Mouse (Mus musculus) heart, embryonic 16.5 days (tissue): ENCODE results near the gene Prickle1. TPM values are rescaled to one million over a fixed set of nuclear protein-coding genes. Genes with fewer than 3 reads are reported as not detected.

Experiments used
- ATAC-seq: fragments of 200-750 bp; cut with Nextera tagmentation; replicated peaks from 2 replicates; pipeline ENCODE4 v1.8.0; 2017; ENCODE audit warnings: moderate number of reproducible peaks; ENCODE audit not compliant: insufficient read depth, low FRiP score; ENCODE audit errors: extremely low read depth
- H3K27ac ChIP-seq: fragments of 300-500 bp; sonication (generic); 2 replicates; pipeline ENCODE4 v1.5.1; 2014; ENCODE audit warnings: mild to moderate bottlenecking, low read length, control low read depth, moderate library complexity
- H3K27me3 ChIP-seq: fragments of 300-500 bp; sonication (generic); 2 replicates; pipeline ENCODE4 v1.6.1; 2014; ENCODE audit warnings: low read length, mixed read lengths; ENCODE audit not compliant: control insufficient read depth, insufficient read depth
- H3K36me3 ChIP-seq: fragments of 300-500 bp; sonication (generic); 2 replicates; pipeline ENCODE4 v1.6.1; 2014; ENCODE audit not compliant: control insufficient read depth, insufficient read depth
- H3K4me1 ChIP-seq: fragments of 300-500 bp; sonication (generic); 2 replicates; pipeline ENCODE4 v1.6.1; 2014; ENCODE audit warnings: low read length, mixed read lengths; ENCODE audit not compliant: control insufficient read depth, insufficient read depth
- H3K4me2 ChIP-seq: fragments of 300-500 bp; sonication (generic); 2 replicates; pipeline ENCODE4 v1.6.1; 2014; ENCODE audit warnings: low read depth, mild to moderate bottlenecking, control low read depth, low read length
- H3K4me3 ChIP-seq: fragments of 300-500 bp; sonication (generic); 2 replicates; pipeline ENCODE4 v1.5.1; 2014; ENCODE audit warnings: mild to moderate bottlenecking, control low read depth, low read length
- H3K9ac ChIP-seq: fragments of 300-500 bp; sonication (generic); 2 replicates; pipeline ENCODE4 v1.6.1; 2014; ENCODE audit warnings: low read length, control low read depth
- H3K9me3 ChIP-seq: fragments of 300-500 bp; sonication (generic); replicated peaks from 2 replicates; pipeline ENCODE4 v1.6.1; 2016; ENCODE audit warnings: low read length; ENCODE audit not compliant: control insufficient read depth
- WGBS: fragments of 180-500 bp; shearing (Covaris S2); extraction: QIAGEN DNeasy Blood & Tissue Kit; methylation state at CpG from one replicate; pipeline ENCODE4 v1.1.7; 2014; 5-methylcytosine and 5-hydroxymethylcytosine counted together
- polyA plus RNA-seq: library from polyadenylated mRNA; unstranded; fragments of >200 nt; fragmentation: Nextera tagmentation; extraction: Ambion mirVana; gene quantifications from 2 replicates; pipeline ENCODE4 v1.2.1, GENCODE M21; 2015

Prickle1 gene
- polyA plus RNA-seq, 1 experiment from 2014 or later = 31.0 TPM

- H3K27me3 ChIP-seq = no peaks in the 10 kb centered on the region
- no peak overlapping the region for H3K4me2 ChIP-seq
- no peak for ATAC-seq
- WGBS = 61% methylated on average over 9 of the region's 9 CpGs
- H3K4me1 ChIP-seq = peaks cover 54% of the 10 kb centered on the region
- H3K27ac ChIP-seq = no peak overlapping the region; the same call in 1 of the 2 replicates
- H3K9ac ChIP-seq = no peak overlapping the region
- no peak overlapping the region for H3K4me3 ChIP-seq
- H3K36me3 ChIP-seq = peaks cover 12% of the 10 kb centered on the region
- no peaks in the 10 kb centered on the region for H3K9me3 ChIP-seq
These were observed 80.4 kb downstream of the Prickle1 start for GRCm38 (mm10) chr15:93515316-93515715.

- 11% methylated on average over 10 of the region's 10 CpGs for WGBS
- Histone ChIP-seq H3K36me3 (peaks cover 16% of the 10 kb centered on the region), H3K27me3 (no peaks in the 10 kb centered on the region), H3K4me2 (peak overlapping the region; percentile 55), H3K4me1 (peaks cover 50% of the 10 kb centered on the region), H3K27ac (no peak overlapping the region), H3K9me3 (no peaks in the 10 kb centered on the region), H3K9ac (peak overlapping the region; percentile 65), H3K4me3 (peak overlapping the region; percentile 27)
- no peak for ATAC-seq
These were observed 81.8 kb downstream of the Prickle1 start for GRCm38 (mm10) chr15:93513939-93514341.

- H3K4me3 ChIP-seq = no peak overlapping the region
- H3K4me2 ChIP-seq = no peak overlapping the region
- H3K9me3 ChIP-seq = no peaks in the 10 kb centered on the region
- no peaks in the 10 kb centered on the region for H3K27me3 ChIP-seq
- WGBS = 41% methylated on average over 9 of the region's 9 CpGs
- peaks cover 31% of the 10 kb centered on the region for H3K36me3 ChIP-seq
- H3K4me1 ChIP-seq = peaks cover 48% of the 10 kb centered on the region
- ATAC-seq = no peak
- no peak overlapping the region for H3K9ac ChIP-seq
- no peak overlapping the region for H3K27ac ChIP-seq
These were observed 83.3 kb downstream of the Prickle1 start for GRCm38 (mm10) chr15:93512437-93512836.

- 50% methylated on average over 12 of the region's 12 CpGs for whole genome bisulfite sequencing
- Histone ChIP-seq H3K27me3 (no peaks in the 10 kb centered on the region), H3K9me3 (no peaks in the 10 kb centered on the region), H3K4me1 (peaks cover 41% of the 10 kb centered on the region), H3K4me3 (no peak overlapping the region), H3K36me3 (peaks cover 41% of the 10 kb centered on the region), H3K9ac (no peak overlapping the region), H3K27ac (no peak overlapping the region), H3K4me2 (no peak overlapping the region)
- ATAC-seq = no peak
These were observed 84.9 kb downstream of the Prickle1 start for GRCm38 (mm10) chr15:93510690-93511336.

- Histone ChIP-seq H3K4me3 (no peak overlapping the region), H3K4me1 (no peaks in the 10 kb centered on the region), H3K9ac (no peak overlapping the region), H3K27ac (no peak overlapping the region), H3K9me3 (no peaks in the 10 kb centered on the region), H3K36me3 (peaks cover 84% of the 10 kb centered on the region), H3K27me3 (no peaks in the 10 kb centered on the region), H3K4me2 (no peak overlapping the region)
- no peak for ATAC-seq
- WGBS = 91% methylated on average over 17 of the region's 17 CpGs
These were observed 90.9 kb downstream of the Prickle1 start for GRCm38 (mm10) chr15:93504808-93505207.

- 92% methylated on average over 35 of the region's 35 CpGs for WGBS
- no peak for ATAC-seq
- H3K36me3 ChIP-seq = peaks cover 87% of the 10 kb centered on the region
These were observed 92.4 kb downstream of the Prickle1 start for GRCm38 (mm10) chr15:93503201-93503745.

GRCm38 (mm10) chr15:93502703-93503102 is 93.0 kb downstream of the Prickle1 start:
- no peak for ATAC-seq
- H3K9ac ChIP-seq = no peak overlapping the region
- no peak overlapping the region for H3K27ac ChIP-seq
- WGBS = 91% methylated on average over 9 of the region's 9 CpGs
- no peak overlapping the region for H3K4me2 ChIP-seq
- H3K4me1 ChIP-seq = no peaks in the 10 kb centered on the region
- H3K36me3 ChIP-seq = peaks cover 87% of the 10 kb centered on the region
- no peaks in the 10 kb centered on the region for H3K27me3 ChIP-seq
- H3K4me3 ChIP-seq = no peak overlapping the region
- H3K9me3 ChIP-seq = no peaks in the 10 kb centered on the region

More at GRCm38 (mm10) chr15:93503201-93503745, 92.4 kb downstream of the Prickle1 start:
- no peaks in the 10 kb centered on the region for H3K9me3 ChIP-seq
- no peak overlapping the region for H3K4me3 ChIP-seq
- H3K4me1 ChIP-seq = no peaks in the 10 kb centered on the region
- H3K27ac ChIP-seq = no peak overlapping the region
- H3K27me3 ChIP-seq = no peaks in the 10 kb centered on the region
- no peak overlapping the region for H3K9ac ChIP-seq
- no peak overlapping the region for H3K4me2 ChIP-seq

- Histone ChIP-seq H3K4me1 (no peaks in the 10 kb centered on the region), H3K27ac (no peak overlapping the region), H3K4me3 (no peak overlapping the region), H3K27me3 (no peaks in the 10 kb centered on the region), H3K36me3 (peaks cover 70% of the 10 kb centered on the region), H3K9ac (no peak overlapping the region), H3K9me3 (no peaks in the 10 kb centered on the region), H3K4me2 (no peak overlapping the region)
- ATAC-seq = no peak
- 79% methylated on average over 9 of the region's 9 CpGs for WGBS
These were observed 95.8 kb downstream of the Prickle1 start for GRCm38 (mm10) chr15:93499866-93500265.

- Histone ChIP-seq H3K9me3 (no peaks in the 10 kb centered on the region), H3K4me1 (no peaks in the 10 kb centered on the region), H3K27me3 (no peaks in the 10 kb centered on the region), H3K4me2 (no peak overlapping the region), H3K36me3 (peaks cover 21% of the 10 kb centered on the region), H3K27ac (no peak overlapping the region), H3K4me3 (no peak overlapping the region), H3K9ac (no peak overlapping the region)
- 74% methylated on average over 7 of the region's 7 CpGs for WGBS
- no peak for ATAC-seq
These were observed 101.0 kb downstream of the Prickle1 start for GRCm38 (mm10) chr15:93494700-93495099.
